25 mouse cellular contexts compared by ENCODE assay signal in the genomic region with DNA sequence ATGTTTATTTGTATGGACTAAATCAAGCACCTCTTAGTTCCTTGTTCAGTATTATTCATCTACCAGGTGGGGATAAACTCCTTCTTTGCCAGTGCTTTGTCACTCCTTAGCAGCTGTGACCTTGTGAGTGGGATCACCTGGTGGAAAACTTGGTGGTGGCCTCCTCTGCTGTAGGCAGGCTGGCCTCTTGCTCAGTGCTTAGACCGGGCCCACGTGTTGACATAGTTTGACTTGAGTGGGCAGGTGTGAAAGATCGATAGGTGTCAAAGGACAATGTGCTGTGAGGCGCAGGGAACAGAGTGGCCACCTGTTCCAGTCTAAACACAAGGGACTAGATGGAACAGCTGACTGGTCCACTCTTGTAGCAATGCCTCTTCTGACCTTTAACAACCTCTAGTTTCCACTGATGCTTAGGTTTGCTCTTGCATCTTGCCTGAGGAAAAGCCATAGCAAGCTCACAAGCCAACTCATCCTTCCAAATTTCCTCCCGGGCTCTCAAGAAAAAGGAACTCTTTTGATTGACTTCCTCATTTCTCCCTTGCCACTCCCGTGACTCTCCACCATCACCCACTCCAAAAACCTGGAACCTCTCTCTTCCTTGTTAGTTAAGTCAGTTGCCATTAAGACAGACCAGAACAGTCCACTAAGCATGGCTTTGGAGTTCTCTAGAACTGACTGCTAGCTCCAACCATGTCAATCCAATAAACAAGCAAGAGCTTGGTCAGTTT. TPM values are rescaled to one million over a fixed set of nuclear protein-coding genes. Genes with fewer than 3 reads are reported as not detected.
A peak's percentile ranks its signal among the peaks of the same experiment; 100 is the strongest.
DNase-seq lines count a peak whose midpoint lies in the region; ATAC-seq lines count a peak whose summit lies in the region.
"Had no signal": no experiment of that assay in that cellular context is flagged by ENCODE, and none has a peak within 500 bp of the region (broad histone marks: within the 10 kb centered on the region; RNA-seq: fewer than 3 reads in every experiment).

No protein-coding gene starts in this region.

- WGBS in limb, embryonic 12.5 days: 81% methylated on average over 6 of the region's 6 CpGs
- 90% methylated on average over 6 of the region's 6 CpGs for WGBS in limb, embryonic 10.5 days

- H3K27me3 ChIP-seq in limb, embryonic 12.5 days: no peaks in the 10 kb centered on the region
- no peaks in the 10 kb centered on the region for H3K27me3 ChIP-seq in limb, embryonic 10.5 days (ENCODE audit: low read depth, poor library complexity, severe bottlenecking)
- H3K27me3 ChIP-seq: embryonic facial prominence, embryonic 13.5 days; forebrain, embryonic 12.5 days; midbrain, embryonic 12.5 days; neural tube, embryonic 12.5 days had no signal

- H3K27ac ChIP-seq in limb, embryonic 12.5 days: no peak overlapping the region
- no peak overlapping the region for H3K27ac ChIP-seq in limb, embryonic 10.5 days
- H3K27ac ChIP-seq in brown adipose tissue, adult 24 weeks (replicated peaks; ENCODE audit: low read depth, low read length): peak overlapping the region; percentile 19; the same call in 1 of the 2 replicates
- H3K27ac ChIP-seq: embryonic facial prominence, embryonic 13.5 days; forebrain, embryonic 12.5 days; gastrocnemius, adult 2 months; heart, embryonic 10.5 days; hindbrain, embryonic 10.5 days; left cerebral cortex, adult 2 months; liver, embryonic 14.5 days; midbrain, embryonic 12.5 days; neural tube, embryonic 12.5 days had no signal

- no peak for DNase-seq in limb, embryonic 10.5 days (ENCODE audit: low spot score)
- peak; percentile 11 for DNase-seq in CD4-positive helper T cell, adult 2 months (ENCODE audit: low read depth, low spot score)
- no peak for DNase-seq in right cerebral cortex, postnatal 10 days (ENCODE audit: low spot score in 2 of 2)
- DNase-seq in kidney, postnatal 10 days: no peak
- DNase-seq: adrenal gland, postnatal 14 days; cerebellum, adult 9-11 months; gastrocnemius, adult 2 months; kidney, adult 18-20 months; layer of hippocampus, adult 9-11 months; left cerebral cortex, postnatal 4 days; thymus, adult 18-20 months; thymus, postnatal 36 days had no signal

- 0 out of 2 replicates have a peak, but pooled peaks have one; percentile 37 for ATAC-seq in limb, embryonic 12.5 days (ENCODE audit: insufficient number of reproducible peaks, insufficient read depth, low FRiP score, low TSS enrichment, low read depth)
- 0 out of 2 replicates have a peak, but pooled peaks have one; percentile 9 for ATAC-seq in monocyte, adult 5-6 weeks (replicated peaks; ENCODE audit: insufficient number of reproducible peaks, low FRiP score, low TSS enrichment, poor library complexity, severe bottlenecking)
- ATAC-seq: hindbrain, embryonic 16.5 days had no signal

- H3K4me3 ChIP-seq in limb, embryonic 12.5 days (replicated peaks): no peak overlapping the region
- H3K4me3 ChIP-seq in limb, embryonic 10.5 days: no peak overlapping the region
- H3K4me3 ChIP-seq in brown adipose tissue, adult 24 weeks (ENCODE audit: insufficient read depth, low read depth, low read length): no peak overlapping the region
- H3K4me3 ChIP-seq: embryonic facial prominence, embryonic 13.5 days; erythroblast, embryonic 14.5 days; forebrain, embryonic 12.5 days; gastrocnemius, adult 2 months; heart, embryonic 10.5 days; hindbrain, embryonic 10.5 days; left cerebral cortex, adult 2 months; midbrain, embryonic 12.5 days; neural tube, embryonic 12.5 days had no signal

- H3K9ac ChIP-seq in limb, embryonic 12.5 days (replicated peaks): no peak overlapping the region
- H3K9ac ChIP-seq: embryonic facial prominence, embryonic 13.5 days; forebrain, embryonic 12.5 days; liver, embryonic 14.5 days; midbrain, embryonic 12.5 days; neural tube, embryonic 12.5 days had no signal

- H3K36me3 ChIP-seq in limb, embryonic 12.5 days: no peaks in the 10 kb centered on the region
- H3K36me3 ChIP-seq in limb, embryonic 10.5 days: no peaks in the 10 kb centered on the region
- H3K36me3 ChIP-seq: embryonic facial prominence, embryonic 13.5 days; forebrain, embryonic 12.5 days; heart, embryonic 10.5 days; hindbrain, embryonic 10.5 days; midbrain, embryonic 12.5 days; neural tube, embryonic 12.5 days had no signal

- H3K4me2 ChIP-seq in limb, embryonic 12.5 days: no peak overlapping the region
- H3K4me2 ChIP-seq: embryonic facial prominence, embryonic 13.5 days; forebrain, embryonic 12.5 days; midbrain, embryonic 12.5 days; neural tube, embryonic 12.5 days had no signal

- no peaks in the 10 kb centered on the region for H3K9me3 ChIP-seq in limb, embryonic 12.5 days
- no peaks in the 10 kb centered on the region for H3K9me3 ChIP-seq in limb, embryonic 10.5 days (replicated peaks)
- H3K9me3 ChIP-seq: embryonic facial prominence, embryonic 13.5 days; forebrain, embryonic 12.5 days; heart, embryonic 10.5 days; hindbrain, embryonic 10.5 days; midbrain, embryonic 12.5 days; neural tube, embryonic 12.5 days had no signal

- H3K4me1 ChIP-seq in limb, embryonic 12.5 days (replicated peaks): 0 out of 2 replicates have a peak, but pooled peaks cover 3% of the 10 kb centered on the region
- no peaks in the 10 kb centered on the region for H3K4me1 ChIP-seq in limb, embryonic 10.5 days
- H3K4me1 ChIP-seq in brown adipose tissue, adult 24 weeks (ENCODE audit: control insufficient read depth, insufficient read depth, insufficient read length, low read length): no peaks in the 10 kb centered on the region
- H3K4me1 ChIP-seq: embryonic facial prominence, embryonic 13.5 days; forebrain, embryonic 12.5 days; heart, embryonic 10.5 days; hindbrain, embryonic 10.5 days; midbrain, embryonic 12.5 days; neural tube, embryonic 12.5 days had no signal

RNA-seq across cellular contexts. Expression of a gene that starts 28.9 kb away (rescaled TPM):
- polyA plus RNA-seq in limb, embryonic 12.5 days (2016; fragmentation: Nextera tagmentation; extraction: Ambion mirVana): 51.3 and 52.3 TPM in 2 replicates
- 36.1 and 45.1 TPM in 2 replicates for polyA plus RNA-seq in limb, embryonic 10.5 days (2016; fragmentation: Nextera tagmentation; extraction: Ambion mirVana)
- polyA plus RNA-seq in brown adipose tissue, adult 24 weeks (2012; ENCODE audit: insufficient read depth, insufficient read length, missing spikeins): 10.1 and 13.3 TPM in 2 replicates
- 24.6 to 49.7 TPM (median 31.9 TPM) in 3 replicates for total RNA-seq in monocyte, adult 5-6 weeks (2017)
